Mouse (Mus musculus): ENCODE measurements around the gene Kirrel2. TPM values are rescaled to one million over a fixed set of nuclear protein-coding genes. Genes with fewer than 3 reads are reported as not detected.
"Not testable (repeated sequence)": the region's sequence is repeated elsewhere in the genome, so short reads cannot be mapped to it uniquely, and the experiment has no call there.

Kirrel2 gene
- total RNA-seq (2021): not detected
- long read RNA-seq, experiment 1, partial matches to known transcripts: 0 of 1 reads
- long read RNA-seq, experiment 1, other reads (novel, unspliced or antisense): 0 of 1 reads
- long read RNA-seq, experiment 2: 0 reads

DNA sequence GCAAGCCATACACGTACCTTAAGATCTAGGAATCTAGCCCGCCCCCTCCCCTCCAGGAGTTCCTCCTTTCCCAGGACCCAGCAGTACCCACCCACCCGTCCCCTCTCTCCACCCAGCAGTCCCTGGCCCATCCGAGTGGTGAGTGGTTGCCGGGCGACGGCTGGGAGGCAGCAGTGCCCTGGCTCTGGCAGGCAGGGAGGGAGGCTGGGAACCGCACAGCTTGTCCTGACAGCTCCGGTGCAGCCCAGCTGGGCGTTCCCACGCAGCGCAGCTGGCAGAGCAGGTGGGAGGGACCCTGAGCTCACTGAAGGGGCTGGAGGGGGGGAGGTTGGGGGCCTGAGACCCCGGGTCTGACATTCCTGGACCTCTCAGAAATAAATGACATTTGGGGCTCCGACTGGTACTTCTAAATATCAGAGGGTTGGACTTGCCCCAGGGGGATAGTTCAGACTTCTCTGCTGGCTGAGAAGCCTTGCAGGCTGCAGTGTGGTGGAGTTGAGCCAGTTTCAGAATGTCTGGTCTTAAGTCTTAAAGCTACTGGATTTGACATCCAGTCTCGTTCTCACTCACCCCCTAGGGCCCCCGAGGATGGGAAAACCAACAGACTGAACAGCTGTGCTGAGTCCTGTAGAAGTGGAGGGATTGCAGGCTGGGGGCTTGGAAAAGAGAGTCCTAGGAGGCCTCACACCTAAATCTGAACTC, at the start of gene Kirrel2, which contains the start of gene Nphs1:
TSS of gene Kirrel2 (minus strand) at position 62 of the 702 bp plus-strand sequence.
TSS of gene Nphs1 (plus strand) at position 687 of the 702 bp plus-strand sequence.
- no peak for DNase-seq

DNA sequence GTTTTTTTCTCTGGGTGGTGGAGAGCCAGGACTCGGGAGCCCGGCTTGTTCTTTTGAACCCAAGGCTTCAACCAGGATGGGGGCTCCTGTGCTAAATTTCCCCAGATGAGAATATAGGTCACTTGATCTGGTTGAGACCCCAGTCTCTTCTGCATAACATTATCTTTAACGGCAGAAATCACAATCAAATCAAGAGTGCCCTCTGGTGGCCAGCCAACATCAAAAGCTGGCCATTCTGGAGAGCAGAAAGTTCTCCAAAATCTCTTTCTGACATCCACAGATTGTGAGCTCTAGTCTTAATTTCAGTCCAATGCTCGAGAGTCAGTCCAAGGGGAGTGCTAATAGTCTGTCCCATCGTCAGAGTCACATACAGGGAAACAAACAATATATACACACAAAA, 43.7 kb upstream of the Kirrel2 start:
- DNase-seq: not testable (repeated sequence)

DNA sequence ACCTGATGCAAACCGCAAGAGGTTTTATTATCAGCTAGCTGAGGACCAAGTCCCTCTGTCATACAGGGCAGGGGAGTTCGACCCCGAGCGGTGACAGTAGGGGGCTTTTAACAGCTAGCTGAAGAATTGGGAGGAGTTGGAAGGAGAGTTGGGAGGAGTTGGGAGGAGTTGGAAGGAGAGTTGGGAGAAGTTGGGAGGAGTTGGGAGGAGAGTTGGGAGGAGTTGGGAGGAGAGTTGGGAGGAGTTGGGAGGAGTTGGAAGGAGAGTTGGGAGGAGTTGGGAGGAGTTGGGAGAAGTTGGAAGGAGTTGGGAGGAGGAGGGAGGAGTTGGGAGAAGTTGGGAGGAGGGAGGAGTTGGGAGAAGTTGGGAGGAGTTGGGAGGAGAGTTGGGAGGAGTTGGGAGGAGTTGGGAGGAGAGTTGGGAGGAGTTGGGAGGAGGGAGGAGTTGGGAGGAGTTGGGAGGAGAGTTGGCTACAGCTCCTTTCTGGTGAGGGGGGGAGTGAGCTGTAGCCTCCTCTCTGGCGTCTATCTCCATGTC, 38.1 kb upstream of the Kirrel2 start:
- DNase-seq: not testable (repeated sequence)

DNA sequence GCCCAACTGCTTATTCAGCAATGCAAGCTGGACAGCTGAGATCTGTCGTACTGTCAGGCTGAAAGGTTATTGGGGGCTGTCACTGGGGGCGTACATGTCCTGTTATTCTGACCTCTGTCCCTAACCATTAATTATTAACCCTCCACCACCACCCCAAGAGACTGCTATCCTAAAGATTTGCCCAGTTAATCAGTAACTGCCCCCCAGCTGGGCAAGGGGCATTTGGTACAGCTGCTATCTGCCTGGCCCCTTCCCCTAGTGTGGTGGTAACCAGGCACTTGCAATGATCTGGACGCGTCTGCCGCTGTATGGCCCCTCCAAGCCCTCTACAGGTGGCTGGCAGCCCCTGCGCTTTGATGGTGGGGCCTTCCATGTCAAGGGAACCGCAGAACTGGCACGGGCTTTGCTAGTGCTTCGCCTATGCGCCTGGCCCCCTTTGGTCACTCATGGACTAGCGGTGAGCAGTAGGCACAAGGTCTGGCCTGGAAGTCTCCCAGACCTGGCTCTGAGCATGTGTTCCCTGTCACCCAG, 36.0 kb upstream of the Kirrel2 start, which contains the start of gene Prodh2:
TSS of gene Prodh2 (plus strand) at position 222 of the 531 bp plus-strand sequence.
- no peak for DNase-seq

DNA sequence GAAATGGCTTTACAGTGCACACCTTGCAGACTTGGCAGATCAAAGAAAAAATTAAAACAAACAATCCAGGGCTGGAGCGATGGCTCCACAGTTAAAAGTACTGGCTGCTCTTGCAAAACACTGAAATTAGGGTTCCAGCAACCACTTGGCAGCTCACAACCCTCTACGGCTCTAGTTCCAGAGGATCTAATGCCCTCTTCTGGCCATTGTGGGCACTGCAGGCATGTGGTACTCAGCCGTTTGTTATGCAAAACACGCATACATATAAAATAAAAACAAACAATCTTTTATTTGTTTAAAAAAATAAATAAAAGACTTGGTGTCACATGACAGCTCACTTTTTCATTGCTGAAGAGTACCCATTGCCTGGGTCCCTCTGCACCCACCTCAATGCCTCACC, 35.3 kb upstream of the Kirrel2 start:
- peak; percentile 87 for DNase-seq

DNA sequence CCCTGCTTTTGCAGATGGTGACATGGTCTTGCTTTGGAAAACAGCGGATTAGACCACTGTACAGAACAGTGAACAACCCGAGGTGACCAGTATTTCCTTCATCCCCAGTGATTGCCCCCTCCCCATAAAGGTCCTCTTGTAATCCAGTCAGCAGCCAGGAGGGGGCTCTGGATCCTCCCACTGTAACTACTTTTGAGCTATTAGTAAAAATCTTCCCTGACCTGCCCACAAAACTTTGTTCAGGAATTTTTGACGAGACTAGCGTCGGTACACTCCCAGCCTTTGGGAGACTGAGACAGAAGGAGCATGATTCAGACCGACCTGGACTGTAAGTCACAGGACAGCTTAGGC, 33.4 kb upstream of the Kirrel2 start:
- no peak for DNase-seq

DNA sequence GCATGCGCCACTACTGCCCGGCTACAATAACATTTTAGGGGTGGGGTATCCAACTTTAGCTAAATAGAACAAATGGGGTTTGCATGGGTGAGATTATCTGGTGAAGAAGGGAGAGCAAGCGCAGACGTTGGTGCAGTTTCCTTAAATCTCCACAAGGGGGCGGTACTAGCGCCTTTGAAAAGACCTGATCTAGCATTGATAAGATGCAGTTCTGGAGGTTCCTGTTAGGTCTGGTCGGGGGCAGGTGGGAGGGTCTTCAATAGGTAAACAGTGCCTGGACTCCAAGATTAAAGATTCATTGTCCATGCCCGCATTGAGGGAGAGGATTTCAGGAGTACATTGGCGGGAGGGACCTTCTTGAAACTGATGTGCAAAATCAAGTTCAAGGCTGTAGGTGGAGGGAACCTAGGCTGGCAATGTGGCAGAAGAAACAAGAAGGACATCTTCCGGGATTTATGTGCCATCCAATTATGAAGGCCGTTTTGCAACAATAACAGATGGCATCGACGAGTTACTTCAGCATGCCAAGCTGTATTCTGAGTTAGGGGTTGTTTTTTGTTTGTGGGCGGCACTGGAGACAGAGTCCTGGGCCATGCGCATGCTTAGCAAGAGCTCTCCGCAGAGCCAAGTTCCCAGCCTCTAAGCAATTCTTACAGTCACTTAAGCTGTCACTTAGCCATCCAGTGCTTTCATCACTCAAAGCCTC, 32.9 kb upstream of the Kirrel2 start:
- peak; percentile 26 for DNase-seq

DNA sequence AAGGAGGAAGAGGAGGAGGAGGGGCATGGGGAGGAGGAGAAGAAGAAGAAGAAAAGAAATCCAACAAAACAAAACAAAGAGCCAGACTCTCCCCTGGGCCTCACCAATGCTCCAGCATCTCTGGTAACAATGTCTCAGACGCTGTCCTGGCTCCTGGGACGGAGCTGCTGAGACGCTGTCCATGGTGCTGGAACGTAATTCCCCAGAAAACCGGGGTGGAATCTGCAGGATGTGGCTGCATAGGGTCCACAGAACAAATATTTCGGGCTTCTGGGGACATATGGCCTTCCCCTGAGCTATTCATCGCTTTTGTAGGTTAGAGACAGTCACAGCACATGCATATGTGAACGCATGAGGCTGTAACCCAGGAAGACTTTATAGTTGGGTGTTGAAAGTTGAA, 26.8 kb upstream of the Kirrel2 start:
- peak; percentile 35 for DNase-seq

DNA sequence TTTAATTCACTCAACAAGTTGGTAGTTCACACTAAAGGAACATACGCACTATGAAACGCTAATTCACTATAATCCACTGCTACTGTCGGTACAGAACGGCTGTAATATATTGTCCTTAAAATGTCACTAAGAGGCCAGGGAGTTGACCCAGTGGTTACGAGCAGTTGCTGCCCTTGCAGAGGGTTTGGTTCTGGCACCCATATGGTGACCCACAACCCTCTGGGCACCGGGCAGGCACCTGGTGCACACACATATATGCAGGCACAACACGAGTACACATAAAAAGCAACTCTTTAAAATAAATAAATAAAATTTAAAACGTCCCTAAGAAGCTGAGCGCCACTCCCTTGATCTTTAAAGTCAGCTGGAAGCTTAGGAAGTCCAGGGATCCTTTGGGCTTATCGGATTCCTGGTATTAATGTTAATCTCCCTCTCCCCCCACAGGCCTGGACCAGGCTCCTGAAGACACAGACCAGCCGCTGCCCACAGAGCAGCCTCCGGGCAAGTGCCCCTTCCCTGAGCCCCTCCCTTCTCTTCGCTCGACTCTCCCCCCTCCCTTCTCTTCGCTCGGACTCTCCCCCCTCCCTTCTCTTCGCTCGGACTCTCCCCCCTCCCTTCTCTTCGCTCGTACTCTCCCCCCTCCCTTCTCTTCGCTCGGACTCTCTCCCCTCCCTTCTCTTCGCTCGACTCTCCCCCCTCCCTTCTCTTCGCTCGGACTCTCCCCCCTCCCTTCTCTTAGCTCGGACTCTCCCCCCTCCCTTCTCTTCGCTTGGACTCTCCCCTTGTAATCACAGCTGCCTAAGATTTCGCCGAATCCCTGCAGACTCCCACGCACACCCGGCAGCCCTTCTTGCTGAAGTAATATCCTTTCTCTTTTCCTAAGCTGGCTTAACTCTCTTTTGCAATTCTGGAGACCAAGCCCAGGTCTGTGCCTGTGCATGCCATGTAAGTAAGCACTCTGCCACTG, 20.2 kb upstream of the Kirrel2 start:
- no peak for DNase-seq

DNA sequence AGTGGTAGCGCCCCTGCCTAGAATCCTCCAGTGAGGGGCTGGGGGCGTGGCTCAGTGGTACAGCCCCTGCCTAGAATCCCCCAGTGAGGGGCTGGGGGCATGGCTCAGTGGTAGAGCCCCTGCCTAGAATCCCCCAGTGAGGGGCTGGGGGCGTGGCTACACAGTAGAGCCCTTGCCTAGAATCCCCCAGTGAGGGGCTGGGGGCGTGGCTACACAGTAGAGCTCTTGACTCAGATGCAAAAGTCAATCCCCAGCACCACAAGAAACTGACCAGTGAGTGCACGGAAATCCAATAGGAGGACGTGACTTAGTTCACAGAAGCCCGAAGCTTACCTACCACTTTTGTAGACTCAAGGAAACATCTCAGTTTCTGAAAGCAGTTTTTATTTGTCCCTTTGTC, 18.6 kb upstream of the Kirrel2 start:
- DNase-seq: not testable (repeated sequence)

DNA sequence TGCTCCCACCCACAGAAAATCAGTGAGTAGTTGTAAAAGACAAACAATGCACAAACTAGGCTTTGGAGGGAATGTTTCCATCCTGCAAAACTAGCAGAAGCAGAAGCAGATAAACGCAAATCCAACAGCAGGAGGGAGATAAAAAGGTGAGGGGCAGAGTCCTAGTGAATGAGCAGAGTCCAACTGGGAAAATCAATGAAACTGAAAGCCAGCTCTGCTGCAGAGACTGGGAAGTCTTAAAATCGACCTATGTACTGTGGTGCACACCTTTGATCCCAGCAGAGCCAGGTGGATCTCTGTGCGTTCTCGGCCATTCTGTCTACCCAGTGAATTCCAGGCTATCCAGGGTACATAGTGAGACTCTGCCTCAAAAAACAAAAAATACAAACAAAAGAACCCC, 17.5 kb upstream of the Kirrel2 start:
- DNase-seq: no peak

DNA sequence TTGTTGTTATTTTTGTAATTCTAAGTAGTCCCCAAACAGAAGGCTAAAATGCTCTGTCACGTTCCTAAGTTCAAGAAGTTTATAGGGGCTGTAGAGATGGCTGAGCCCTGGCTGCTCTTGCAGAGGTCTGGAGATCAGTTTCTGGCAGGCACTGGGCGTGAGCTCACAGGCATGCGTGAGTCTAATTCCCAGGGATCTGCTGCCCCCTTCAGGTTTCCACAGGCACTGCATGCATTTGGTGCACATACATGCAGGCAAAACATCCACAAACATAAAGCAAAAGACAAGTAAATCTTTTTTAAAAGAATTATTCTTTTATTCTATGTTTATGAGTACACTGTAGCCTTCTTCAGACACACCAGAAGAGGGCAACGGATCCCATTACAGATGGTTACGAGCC, 14.9 kb upstream of the Kirrel2 start:
- peak; percentile 37 for DNase-seq

DNA sequence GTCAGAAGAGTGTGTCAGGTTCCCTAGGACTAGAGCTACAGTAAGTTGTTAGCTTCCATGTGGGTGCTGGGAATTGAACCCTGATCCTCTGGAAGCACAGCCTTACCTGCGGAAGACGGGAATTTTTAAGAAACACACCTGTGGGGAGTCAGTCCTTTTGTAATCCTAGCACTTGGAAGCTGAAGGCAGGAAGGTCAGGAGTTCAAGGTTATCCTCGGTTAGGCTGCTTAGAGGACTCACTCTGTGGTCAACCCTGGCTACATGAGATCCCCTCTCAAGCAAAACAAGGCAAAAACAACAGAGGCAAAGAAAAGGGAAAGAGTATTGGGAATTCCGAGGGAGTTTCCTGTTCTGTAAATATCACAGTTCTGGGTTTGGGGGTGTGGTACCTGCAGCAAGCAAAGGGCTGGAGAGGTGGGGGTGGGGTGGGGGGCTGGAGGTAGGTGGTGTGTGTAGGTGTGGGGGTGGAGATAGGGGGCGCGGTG, 7.4 kb upstream of the Kirrel2 start:
- no peak for DNase-seq

DNA sequence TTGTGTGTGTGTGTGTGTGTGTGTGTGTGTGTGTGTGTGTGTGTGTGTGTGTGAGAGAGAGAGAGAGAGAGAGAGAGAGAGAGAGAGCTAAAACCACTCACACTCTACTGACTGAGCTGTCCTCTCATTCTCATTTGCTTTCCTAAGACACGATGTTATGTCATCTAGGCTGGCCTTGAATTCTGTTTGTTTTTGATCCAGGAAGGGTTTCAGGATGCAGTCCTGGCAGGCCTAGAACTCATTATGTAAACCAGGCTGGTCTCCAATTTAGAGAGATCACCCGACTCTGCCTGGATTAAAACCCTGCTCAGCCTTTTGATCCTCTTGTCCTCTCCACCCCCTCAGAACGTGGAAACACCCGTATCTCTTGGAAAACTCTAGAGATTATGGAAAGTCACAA, 6.5 kb upstream of the Kirrel2 start:
- no peak for DNase-seq

DNA sequence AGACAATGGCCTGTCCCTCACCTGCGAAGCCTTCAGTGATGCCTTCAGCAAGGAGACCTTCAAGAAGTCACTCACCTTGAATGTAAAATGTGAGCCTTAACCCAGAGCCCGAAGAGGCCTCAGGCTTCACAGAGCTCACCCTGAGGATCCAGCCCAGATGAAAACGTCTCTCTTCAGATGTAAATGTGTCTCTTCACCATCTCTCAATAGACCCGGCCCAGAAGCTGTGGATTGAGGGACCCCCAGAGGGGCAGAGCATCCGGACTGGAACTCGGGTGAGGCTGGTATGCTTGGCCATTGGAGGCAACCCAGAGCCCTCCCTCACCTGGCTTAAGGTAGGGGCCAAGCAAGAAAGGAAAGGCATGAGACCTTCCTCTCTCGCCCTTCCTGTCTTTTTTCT, 6.1 kb upstream of the Kirrel2 start:
- DNase-seq: no peak

DNA sequence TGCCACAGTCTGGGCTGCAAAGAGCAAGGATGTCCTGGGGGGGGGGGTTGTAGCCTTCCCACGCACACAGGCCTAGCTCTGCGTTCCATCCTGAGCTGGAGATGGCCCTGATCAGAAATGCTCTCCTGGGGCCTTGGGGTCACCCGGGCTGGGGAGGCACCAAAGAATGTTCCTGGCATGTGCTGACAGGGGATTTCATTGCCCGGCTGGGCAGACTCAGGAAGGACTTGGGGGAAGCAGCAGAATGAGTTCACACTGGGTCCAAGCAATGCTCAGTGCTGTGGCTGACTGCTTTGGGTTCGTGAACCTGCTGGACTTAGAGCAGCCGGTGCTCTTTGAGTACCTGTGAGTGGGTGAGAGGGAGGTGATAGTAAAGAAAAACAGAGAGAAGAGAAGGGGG, 2.0 kb upstream of the Kirrel2 start:
- DNase-seq: no peak

DNA sequence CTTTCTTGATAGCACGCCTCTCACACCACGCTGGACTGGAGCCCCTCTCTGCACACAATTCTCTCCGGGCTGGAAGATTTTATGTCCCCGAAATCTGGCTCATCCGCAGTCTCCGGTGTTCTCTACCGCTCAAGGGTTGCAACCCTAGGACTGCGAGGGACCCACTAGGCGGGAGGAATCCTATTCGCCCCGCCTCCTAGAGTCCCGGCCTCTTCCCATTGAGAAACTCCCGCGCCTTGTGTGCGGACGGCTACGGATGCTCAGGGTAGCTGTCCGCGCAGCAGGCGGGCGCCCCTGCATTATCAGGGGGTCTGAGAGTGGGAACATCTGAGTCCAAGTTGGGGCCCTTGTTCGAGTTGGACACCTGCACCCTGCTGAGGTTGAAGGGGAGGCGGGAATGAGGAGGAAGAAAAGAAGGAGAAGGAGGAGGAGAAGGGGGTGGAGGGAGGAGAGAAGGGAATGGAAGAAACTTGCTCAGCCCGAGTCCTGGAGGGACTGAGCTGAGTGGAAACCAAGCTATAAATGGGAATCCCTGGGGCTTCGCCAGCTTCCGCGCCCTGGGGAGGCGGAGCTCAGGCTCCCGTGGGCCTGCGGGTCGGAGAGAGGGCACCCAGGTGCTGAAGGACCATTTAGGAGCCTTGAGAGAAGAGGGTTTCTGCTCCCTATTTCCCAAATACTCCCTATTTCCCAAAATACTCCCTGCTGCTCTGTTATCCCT, 420 bp downstream of the Kirrel2 start:
- DNase-seq: no peak

DNA sequence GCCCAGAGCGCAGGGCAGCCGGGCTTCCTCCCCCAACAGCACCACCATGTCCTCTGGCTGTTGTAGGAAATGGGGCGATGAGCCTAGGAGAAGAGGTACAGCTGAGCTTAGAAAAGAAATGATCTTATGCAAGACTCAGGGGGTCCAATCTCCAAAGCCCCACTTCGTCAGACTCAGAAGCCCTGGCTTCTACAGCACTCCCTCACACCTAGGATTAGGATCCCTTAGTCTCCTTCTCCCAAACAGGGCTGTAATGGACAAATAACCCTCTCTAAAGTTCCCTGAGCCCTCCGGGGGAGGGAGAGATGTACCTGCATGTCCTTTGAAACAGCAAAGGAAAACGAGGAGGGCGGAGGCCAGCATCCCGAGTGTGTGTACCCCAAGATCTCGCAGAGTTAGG, 1.0 kb downstream of the Kirrel2 start:
- no peak for DNase-seq

DNA sequence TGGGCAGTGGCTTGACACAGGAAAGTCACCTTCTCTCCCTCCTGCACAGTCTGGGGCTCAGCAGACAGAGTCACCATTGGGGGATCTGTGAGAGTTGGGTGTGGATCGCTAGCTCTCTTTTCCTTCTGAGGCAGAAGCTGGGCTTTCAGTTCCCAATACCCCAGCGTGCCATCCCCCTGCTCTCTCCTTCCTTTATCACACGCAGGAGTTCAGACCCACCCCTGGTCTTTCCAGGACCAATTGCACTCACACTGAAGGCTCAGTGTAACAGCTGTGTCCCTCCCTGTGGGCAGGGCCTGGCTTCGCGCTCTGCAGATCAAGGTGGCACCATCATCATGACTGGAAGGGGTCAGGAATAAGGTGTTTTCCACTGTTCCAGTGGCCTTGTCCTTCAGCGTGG, 3.2 kb downstream of the Kirrel2 start:
- DNase-seq: no peak

DNA sequence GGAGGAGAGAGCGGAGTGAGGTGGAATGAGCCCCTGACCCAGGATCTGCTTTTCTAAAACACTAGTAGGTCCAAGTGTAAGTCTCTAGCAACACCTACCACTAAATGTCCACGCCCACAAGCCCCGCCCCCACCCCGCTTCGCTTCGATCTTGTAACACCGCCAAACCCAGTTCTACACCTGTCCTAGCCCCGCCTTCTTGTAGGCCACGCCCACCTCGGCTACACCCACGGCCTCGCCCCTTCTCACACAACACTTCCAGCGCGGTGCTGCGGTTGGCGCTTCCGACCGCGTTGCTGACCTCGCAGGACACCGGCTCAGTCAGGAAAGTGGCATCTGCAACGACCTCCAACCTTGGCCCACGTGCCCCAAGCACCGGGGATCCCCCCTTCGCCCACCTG, 3.7 kb downstream of the Kirrel2 start:
- DNase-seq: no peak

DNA sequence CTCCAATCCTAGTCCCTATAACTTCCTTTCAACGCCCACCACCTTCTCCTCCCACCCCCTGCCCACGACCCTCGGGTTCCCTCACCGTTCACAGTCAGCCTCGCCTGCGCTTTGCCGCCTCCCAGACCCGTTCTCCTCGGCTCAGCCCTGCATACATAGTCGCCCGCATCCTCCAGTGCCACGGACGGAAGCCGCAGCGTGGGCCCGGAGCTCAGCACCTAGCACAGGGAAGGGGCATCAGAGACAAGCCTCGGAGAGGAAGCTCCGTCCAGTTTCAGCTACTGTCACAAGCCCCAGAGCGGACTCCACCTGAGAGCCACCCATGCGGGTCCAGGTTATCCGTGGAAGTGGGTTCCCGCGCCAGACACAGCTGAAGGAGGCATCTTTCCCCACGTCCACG, 4.2 kb downstream of the Kirrel2 start:
- DNase-seq: no peak
